Mouse (Mus musculus) small intestine, adult 2 months (tissue): ENCODE data around the gene Myl4. TPM values are rescaled to one million over a fixed set of nuclear protein-coding genes. Genes with fewer than 3 reads are reported as not detected.

ENCODE experiments used
- H3K27ac ChIP-seq: fragments of 200-500 bp; 2 replicates; pipeline ENCODE4 v1.5.1; 2012; ENCODE audit warnings: low read depth, low read length, control low read depth, inconsistent platforms; ENCODE audit not compliant: insufficient read depth
- H3K27me3 ChIP-seq: fragments of 200-500 bp; 2 replicates; pipeline ENCODE4 v1.6.1; 2012; ENCODE audit warnings: mild to moderate bottlenecking, moderate library complexity, low read length, inconsistent platforms; ENCODE audit not compliant: control insufficient read depth, insufficient read depth
- H3K36me3 ChIP-seq: fragments of 200-500 bp; 2 replicates; pipeline ENCODE4 v1.6.1; 2012; ENCODE audit warnings: mild to moderate bottlenecking, low read length, control low read depth, inconsistent platforms; ENCODE audit not compliant: control insufficient read depth, insufficient read depth
- H3K4me1 ChIP-seq: fragments of 200-500 bp; 2 replicates; pipeline ENCODE4 v1.6.1; 2012; ENCODE audit warnings: low read length, inconsistent platforms, mixed read lengths; ENCODE audit not compliant: control insufficient read depth, insufficient read depth, insufficient read length
- H3K4me3 ChIP-seq: fragments of 200-500 bp; 2 replicates; pipeline ENCODE4 v1.5.1; 2012; ENCODE audit warnings: low read depth, mild to moderate bottlenecking, control low read depth, inconsistent platforms, low read length, moderate library complexity
- CTCF ChIP-seq: fragments of 200-500 bp; IDR thresholded peaks from 2 replicates; pipeline ENCODE4 v1.5.1; 2012; ENCODE audit warnings: low read depth, mild to moderate bottlenecking, control low read depth, inconsistent platforms, low read length, moderate library complexity, mixed read lengths; ENCODE audit not compliant: insufficient replicate concordance, insufficient read length; ENCODE audit errors: extremely low read depth
- POLR2A ChIP-seq: fragments of 200-500 bp; IDR thresholded peaks from 2 replicates; pipeline ENCODE4 v1.6.1; 2012; ENCODE audit warnings: low read depth, mild to moderate bottlenecking, control low read depth, inconsistent platforms, low read length, moderate library complexity
- WGBS: fragments of 180-500 bp; shearing (Covaris S2); methylation state at CpG from one replicate; pipeline ENCODE4 v1.1.7; 2018; 5-methylcytosine and 5-hydroxymethylcytosine counted together
- polyA plus RNA-seq: library from polyadenylated mRNA; depleted of rRNA; stranded (reverse); fragments of >200 nt; gene quantifications from 2 replicates; pipeline ENCODE4 v1.2.3, GENCODE M21; 2012

Gene Myl4
- polyA plus RNA-seq, 1 experiment: 3.4 TPM

DNA sequence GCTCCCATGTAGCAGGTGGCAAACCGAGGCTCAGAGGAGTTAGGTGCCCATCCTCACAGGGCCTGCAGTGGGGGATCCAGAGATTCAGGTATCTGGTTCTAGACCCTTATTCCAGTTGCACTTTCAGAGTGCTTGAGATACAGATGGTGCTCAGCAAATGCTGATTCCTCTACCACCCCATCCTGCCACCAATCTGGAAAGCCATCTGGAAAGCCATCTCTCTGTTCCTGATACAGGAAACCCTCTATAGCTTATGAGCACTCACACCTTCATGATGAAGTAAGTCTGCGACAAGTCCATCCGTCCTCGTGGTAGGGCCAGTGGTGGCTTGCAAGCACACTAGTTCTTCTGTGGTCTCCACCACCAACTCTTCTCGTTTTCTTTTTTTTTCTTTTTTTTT is 30.1 kb downstream of the Myl4 start:
- WGBS: 77% methylated on average over 5 of the region's 5 CpGs
- H3K27me3 ChIP-seq: no peaks in the 10 kb centered on the region

DNA sequence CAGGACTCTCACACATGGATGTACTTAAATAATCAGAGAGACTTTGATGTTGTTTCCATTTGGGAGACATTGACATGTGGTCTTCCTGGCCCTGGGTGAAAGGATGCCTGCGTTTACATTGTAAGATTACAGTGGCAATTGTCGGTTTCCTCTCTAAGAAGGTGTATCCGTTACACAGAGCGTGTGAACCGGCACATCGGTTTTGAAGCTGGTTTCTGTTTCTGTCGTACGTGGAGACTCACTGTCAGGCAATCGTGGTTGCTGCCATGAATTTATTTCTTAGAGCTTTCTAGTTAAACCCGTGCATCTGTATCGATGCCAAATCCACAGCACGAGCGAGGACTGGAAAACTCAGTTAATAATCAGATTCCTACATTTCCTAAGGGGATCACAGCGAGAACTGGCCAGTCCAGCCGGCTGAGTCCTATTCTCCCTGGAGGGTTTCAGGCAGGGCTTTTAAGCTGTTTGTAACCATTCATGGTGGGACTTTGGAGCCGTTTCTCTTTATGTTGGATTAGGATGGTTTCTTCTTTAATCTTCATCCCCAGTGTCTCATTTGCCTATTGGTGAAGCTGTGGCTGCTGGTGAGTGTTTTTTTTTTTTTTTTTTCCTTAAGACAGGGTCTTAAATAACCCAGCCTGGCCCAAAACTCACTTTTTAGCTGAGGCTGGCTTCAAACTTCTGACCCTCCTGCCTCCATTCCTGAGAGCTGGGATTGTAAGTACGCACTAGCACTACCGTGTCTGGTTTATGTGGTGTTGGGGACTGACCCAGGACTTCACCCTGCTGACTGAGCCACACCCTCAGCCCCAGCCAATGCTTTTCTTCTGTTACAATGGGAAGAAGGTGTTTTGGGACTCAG is 31.2 kb downstream of the Myl4 start:
- Histone ChIP-seq H3K4me3 (no peak overlapping the region; the same call in 1 of the 2 replicates), H3K4me1 (no peaks in the 10 kb centered on the region; the same call in 1 of the 2 replicates), H3K36me3 (no peaks in the 10 kb centered on the region), H3K27ac (peak overlapping the region; percentile 66), H3K27me3 (no peaks in the 10 kb centered on the region)
- TF ChIP-seq CTCF (no peak), POLR2A (no peak)
- WGBS: 46% methylated on average over 18 of the region's 18 CpGs

More for the DNA sequence above, 30.1 kb downstream of the Myl4 start:
- TF ChIP-seq CTCF (no peak), POLR2A (no peak)
- no peak overlapping the region for H3K27ac ChIP-seq
- H3K4me1 ChIP-seq: no peaks in the 10 kb centered on the region; the same call in 1 of the 2 replicates
- H3K4me3 ChIP-seq: no peak overlapping the region
- no peaks in the 10 kb centered on the region for H3K36me3 ChIP-seq

DNA sequence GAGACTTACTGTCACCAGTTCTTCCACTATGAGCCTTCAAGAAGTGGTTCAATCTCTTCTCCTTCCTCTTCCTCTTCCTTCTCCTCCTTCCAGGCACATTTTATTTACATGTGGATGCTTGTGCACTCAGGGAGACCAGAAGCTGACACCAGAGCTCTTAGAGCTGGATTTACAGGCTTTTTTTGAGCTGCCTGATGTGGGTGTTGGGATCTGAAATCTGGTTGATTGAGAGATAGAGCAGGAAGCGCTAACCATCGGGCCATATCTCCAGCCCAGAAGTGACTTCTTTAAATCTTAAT is 31.8 kb downstream of the Myl4 start:
- H3K27me3 ChIP-seq: no peaks in the 10 kb centered on the region
- H3K4me1 ChIP-seq: no peaks in the 10 kb centered on the region; the same call in 1 of the 2 replicates
- H3K4me3 ChIP-seq: no peak overlapping the region
- WGBS: 85% methylated on average over 2 of the region's 2 CpGs
- TF ChIP-seq CTCF: no peak
- no peak for TF ChIP-seq POLR2A
- H3K27ac ChIP-seq: peak overlapping the region; percentile 66
- no peaks in the 10 kb centered on the region for H3K36me3 ChIP-seq

DNA sequence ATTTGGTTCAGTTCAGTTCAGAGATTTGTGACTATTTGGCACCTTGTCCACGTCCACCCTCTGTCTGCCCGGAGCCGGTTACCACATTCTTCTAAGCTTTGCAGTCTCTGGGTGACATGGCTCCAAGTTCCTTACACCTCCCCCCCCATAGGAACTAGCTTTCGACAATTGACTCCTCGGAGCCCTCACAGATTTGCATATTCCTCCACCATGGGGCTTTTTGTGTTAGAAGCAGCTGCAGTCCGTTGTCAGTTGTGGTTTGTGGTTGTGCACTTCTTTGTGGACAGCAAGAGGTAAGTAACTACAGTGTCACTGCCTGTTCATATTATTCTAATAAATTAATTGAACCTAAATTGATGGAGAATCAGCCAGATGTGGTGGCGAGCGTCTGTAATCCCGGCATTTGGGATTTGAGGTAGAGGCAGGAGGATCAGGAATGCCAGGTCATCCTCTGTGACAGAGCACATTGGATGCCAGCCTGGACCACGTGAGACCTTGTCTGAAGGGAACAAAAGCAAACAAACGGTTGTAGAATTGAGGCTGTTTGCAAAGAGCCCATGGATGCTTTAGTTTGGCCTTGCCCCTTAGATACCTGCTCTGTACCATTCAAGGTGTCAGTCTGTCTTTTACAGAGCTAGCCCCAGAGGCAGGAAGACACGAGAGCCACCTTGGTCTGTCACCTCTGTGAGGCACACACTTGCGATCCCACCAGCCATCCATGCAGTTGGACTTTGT is 32.3 kb downstream of the Myl4 start:
- no peak for TF ChIP-seq CTCF
- TF ChIP-seq POLR2A: no peak
- no peak overlapping the region for H3K4me3 ChIP-seq
- no peaks in the 10 kb centered on the region for H3K27me3 ChIP-seq
- no peaks in the 10 kb centered on the region for H3K36me3 ChIP-seq
- 61% methylated on average over 13 of the region's 13 CpGs for WGBS
- no peaks in the 10 kb centered on the region; the same call in 1 of the 2 replicates for H3K4me1 ChIP-seq
- peak overlapping the region; percentile 66; the same call in 1 of the 2 replicates for H3K27ac ChIP-seq

DNA sequence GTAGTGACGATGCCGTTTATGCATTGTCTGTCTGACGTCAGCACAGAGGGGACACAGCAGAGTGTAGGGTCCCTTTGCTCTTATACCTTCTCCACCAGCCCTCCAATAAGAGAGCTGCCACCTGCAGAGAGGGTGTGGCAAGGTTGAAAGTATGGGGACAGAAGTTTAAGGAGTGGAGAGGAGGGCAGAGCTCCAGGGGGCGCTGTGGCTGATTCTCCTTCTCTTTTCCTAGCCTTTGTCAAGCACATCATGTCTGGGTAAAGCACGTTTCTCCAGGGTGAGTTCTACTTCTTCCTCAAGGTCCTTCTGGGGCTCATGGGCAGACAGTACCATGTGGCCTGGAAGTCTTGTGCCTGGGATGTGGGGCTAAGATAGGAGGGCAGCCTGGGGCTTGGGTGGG is 35.0 kb downstream of the Myl4 start:
- WGBS: 74% methylated on average over 5 of the region's 5 CpGs
- Histone ChIP-seq H3K4me3 (no peak overlapping the region), H3K27ac (no peak overlapping the region), H3K27me3 (no peaks in the 10 kb centered on the region), H3K36me3 (no peaks in the 10 kb centered on the region), H3K4me1 (no peaks in the 10 kb centered on the region; the same call in 1 of the 2 replicates)
- TF ChIP-seq POLR2A: no peak
- no peak for TF ChIP-seq CTCF

DNA sequence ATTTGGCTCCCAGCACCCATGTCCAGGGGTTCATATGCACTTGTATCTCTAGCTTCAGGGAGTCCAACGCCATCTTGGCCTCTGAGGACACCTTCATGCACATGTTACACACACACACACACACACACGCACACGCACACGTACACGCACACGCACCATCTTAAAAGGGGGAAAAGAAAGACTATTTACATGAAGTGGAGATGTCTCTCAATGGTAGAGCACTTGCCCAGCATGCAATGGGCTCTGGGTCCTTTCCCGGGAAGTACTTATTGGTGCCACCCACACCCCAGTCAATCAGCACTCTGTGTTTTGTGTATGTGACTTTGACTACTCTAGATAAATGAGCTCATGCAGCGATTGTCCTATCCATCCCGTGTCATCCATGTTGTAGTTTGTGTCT is 37.4 kb downstream of the Myl4 start:
- H3K27me3 ChIP-seq: no peaks in the 10 kb centered on the region
- no peaks in the 10 kb centered on the region for H3K4me1 ChIP-seq
- no peak overlapping the region for H3K27ac ChIP-seq
- H3K4me3 ChIP-seq: no peak overlapping the region
- WGBS: 95% methylated on average over 9 of the region's 9 CpGs
- no peak for TF ChIP-seq CTCF
- TF ChIP-seq POLR2A: no peak
- H3K36me3 ChIP-seq: no peaks in the 10 kb centered on the region

DNA sequence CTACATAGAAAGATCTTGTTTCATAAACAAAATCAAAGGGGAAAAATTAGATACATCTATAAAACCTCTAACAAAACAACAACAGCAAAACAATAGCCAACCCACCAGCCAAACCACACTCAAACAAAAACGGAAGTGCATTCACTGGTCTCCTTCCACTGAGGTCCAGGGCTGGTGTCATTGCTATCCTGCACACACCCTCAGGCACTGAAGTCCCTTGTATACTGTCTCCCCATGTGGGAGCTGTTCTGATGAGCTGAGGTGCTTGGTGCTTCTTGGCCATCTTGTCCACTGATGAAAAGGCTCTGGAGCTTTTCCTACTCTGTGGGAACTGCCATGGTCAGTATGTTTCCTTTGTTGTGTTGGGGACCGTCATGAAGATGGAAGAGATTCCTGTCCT is 38.0 kb downstream of the Myl4 start:
- 83% methylated on average over 2 of the region's 2 CpGs for WGBS
- Histone ChIP-seq H3K36me3 (no peaks in the 10 kb centered on the region), H3K4me1 (no peaks in the 10 kb centered on the region)

More for the DNA sequence above, 38.0 kb downstream of the Myl4 start:
- Histone ChIP-seq H3K27me3 (no peaks in the 10 kb centered on the region), H3K4me3 (no peak overlapping the region), H3K27ac (no peak overlapping the region)
- TF ChIP-seq CTCF: no peak
- no peak for TF ChIP-seq POLR2A
